Mouse (Mus musculus) neural tube, embryonic 11.5 days (tissue): ENCODE data around the gene Try5. TPM values are rescaled to one million over a fixed set of nuclear protein-coding genes. Genes with fewer than 3 reads are reported as not detected.
"Not testable (repeated sequence)": the region's sequence is repeated elsewhere in the genome, so short reads cannot be mapped to it uniquely, and the experiment has no call there.

Experiments used
- ATAC-seq: fragments of 200-750 bp; cut with Nextera tagmentation; 2 replicates; pipeline ENCODE4 v1.8.0; 2017; ENCODE audit warnings: moderate number of reproducible peaks, mild to moderate bottlenecking, moderate TSS enrichment, moderate library complexity; ENCODE audit not compliant: insufficient read depth, low FRiP score, low TSS enrichment
- DNase-seq: peaks from one replicate; pipeline ENCODE4 v3.0.0-alpha.2; 2015; ENCODE audit warnings: low spot score
- H3K27ac ChIP-seq: fragments of 300-500 bp; sonication (generic); 2 replicates; pipeline ENCODE4 v1.5.1; 2014; ENCODE audit warnings: low read depth, mild to moderate bottlenecking, low read length
- H3K27me3 ChIP-seq: fragments of 300-500 bp; sonication (generic); 2 replicates; pipeline ENCODE4 v1.6.1; 2014; ENCODE audit warnings: mild to moderate bottlenecking, low read length, mixed read lengths; ENCODE audit not compliant: control insufficient read depth, insufficient read depth
- H3K36me3 ChIP-seq: fragments of 300-500 bp; sonication (generic); 2 replicates; pipeline ENCODE4 v1.6.1; 2014; ENCODE audit warnings: mild to moderate bottlenecking, low read length, moderate library complexity, mixed read lengths; ENCODE audit not compliant: control insufficient read depth, insufficient read depth
- H3K4me1 ChIP-seq: fragments of 300-500 bp; sonication (generic); 2 replicates; pipeline ENCODE4 v1.6.1; 2014; ENCODE audit warnings: low read length, mixed read lengths; ENCODE audit not compliant: control insufficient read depth, insufficient read depth
- H3K4me2 ChIP-seq: fragments of 300-500 bp; sonication (generic); 2 replicates; pipeline ENCODE4 v1.6.1; 2014; ENCODE audit warnings: low read depth, mild to moderate bottlenecking, moderate library complexity
- H3K4me3 ChIP-seq: fragments of 300-500 bp; sonication (generic); 2 replicates; pipeline ENCODE4 v1.5.1; 2014; ENCODE audit warnings: low read depth, low read length
- H3K9ac ChIP-seq: fragments of 300-500 bp; sonication (generic); 2 replicates; pipeline ENCODE4 v1.6.1; 2014; ENCODE audit warnings: mild to moderate bottlenecking, low read length
- H3K9me3 ChIP-seq: fragments of 300-500 bp; sonication (generic); 2 replicates; pipeline ENCODE4 v1.6.1; 2016; ENCODE audit warnings: low read length; ENCODE audit not compliant: control insufficient read depth
- WGBS: fragments of 180-500 bp; shearing (Covaris S2); extraction: QIAGEN DNeasy Blood & Tissue Kit; methylation state at CpG from one replicate; pipeline ENCODE4 v1.1.7; 2014; 5-methylcytosine and 5-hydroxymethylcytosine counted together
- polyA plus RNA-seq: library from polyadenylated mRNA; unstranded; fragments of >200 nt; fragmentation: Nextera tagmentation; extraction: Ambion mirVana; gene quantifications from 2 replicates; pipeline ENCODE4 v1.2.1, GENCODE M21; 2014

Gene Try5
- 0.40 TPM in 1 of 2 replicates, not detected in the other for polyA plus RNA-seq

- not testable (repeated sequence) for H3K27me3 ChIP-seq, H3K9ac ChIP-seq, DNase-seq, H3K36me3 ChIP-seq, H3K4me2 ChIP-seq, H3K4me1 ChIP-seq, H3K27ac ChIP-seq, H3K9me3 ChIP-seq, H3K4me3 ChIP-seq, ATAC-seq
- 80% methylated on average over 3 of the region's 3 CpGs for WGBS
Observed at GRCm38 (mm10) chr6:41316741-41317140, at the start of gene Try5. Gene Try5, minus strand, starts transcription at chr6:41316841.

GRCm38 (mm10) chr6:41353932-41354331 lies 37.3 kb upstream of the Try5 start, which contains the start of gene Try10:
Gene Try10, plus strand, starts transcription at chr6:41354105.
- H3K4me1 ChIP-seq: no peaks in the 10 kb centered on the region
- 88% methylated on average over 2 of the region's 2 CpGs for WGBS
- no peak within 1 kb of the TSS for H3K9ac ChIP-seq
- H3K9me3 ChIP-seq: no peaks in the 10 kb centered on the region
- H3K4me3 ChIP-seq: no peak within 1 kb of the TSS
- no peak within 1 kb of the TSS for H3K27ac ChIP-seq
- no peak for DNase-seq
- no peaks in the 10 kb centered on the region for H3K27me3 ChIP-seq
- ATAC-seq: no peak
- H3K36me3 ChIP-seq: no peaks in the 10 kb centered on the region
- H3K4me2 ChIP-seq: no peak within 1 kb of the TSS

GRCm38 (mm10) chr6:41301969-41302368 lies 14.7 kb downstream of the Try5 start, which contains the start of gene Try4:
Gene Try4, plus strand, starts transcription at chr6:41302269.
- WGBS: 86% methylated on average over 1 of the region's 1 CpGs
- H3K27ac ChIP-seq: no peak within 1 kb of the TSS
- H3K9ac ChIP-seq: no peak within 1 kb of the TSS
- H3K36me3 ChIP-seq: no peaks in the 10 kb centered on the region
- DNase-seq (no peak), ATAC-seq (no peak)
- H3K4me1 ChIP-seq: no peaks in the 10 kb centered on the region
- H3K9me3 ChIP-seq: no peaks in the 10 kb centered on the region
- H3K4me3 ChIP-seq: no peak within 1 kb of the TSS
- H3K4me2 ChIP-seq: no peak within 1 kb of the TSS
- no peaks in the 10 kb centered on the region for H3K27me3 ChIP-seq

- no peaks in the 10 kb centered on the region for H3K4me1 ChIP-seq
- WGBS: 11% methylated on average over 1 of the region's 1 CpGs
- no peak overlapping the region for H3K4me2 ChIP-seq
- no peaks in the 10 kb centered on the region for H3K9me3 ChIP-seq
- H3K36me3 ChIP-seq: no peaks in the 10 kb centered on the region
- H3K27ac ChIP-seq: no peak overlapping the region
- no peak overlapping the region for H3K9ac ChIP-seq
- DNase-seq (no peak), ATAC-seq (no peak)
- H3K4me3 ChIP-seq: no peak overlapping the region
- H3K27me3 ChIP-seq: no peaks in the 10 kb centered on the region
Observed at GRCm38 (mm10) chr6:41298255-41298654, 18.4 kb downstream of the Try5 start.

GRCm38 (mm10) chr6:41266140-41266539 lies 50.5 kb downstream of the Try5 start:
- WGBS: 92% methylated on average over 6 of the region's 6 CpGs
- Histone ChIP-seq H3K4me1 (no peaks in the 10 kb centered on the region), H3K4me3 (no peak overlapping the region), H3K9ac (no peak overlapping the region), H3K27me3 (no peaks in the 10 kb centered on the region), H3K36me3 (no peaks in the 10 kb centered on the region), H3K27ac (no peak overlapping the region), H3K4me2 (no peak overlapping the region), H3K9me3 (no peaks in the 10 kb centered on the region)
- DNase-seq (no peak), ATAC-seq (no peak)

- 55% methylated on average over 3 of the region's 3 CpGs for WGBS
- Histone ChIP-seq H3K27me3 (no peaks in the 10 kb centered on the region), H3K4me2 (no peak overlapping the region), H3K4me3 (no peak overlapping the region), H3K36me3 (no peaks in the 10 kb centered on the region), H3K4me1 (no peaks in the 10 kb centered on the region), H3K9ac (no peak overlapping the region), H3K27ac (no peak overlapping the region), H3K9me3 (no peaks in the 10 kb centered on the region)
- DNase-seq (no peak), ATAC-seq (no peak)
Observed at GRCm38 (mm10) chr6:41262796-41263195, 53.8 kb downstream of the Try5 start.

Other genes starting within 250 kb of the Try5 start
- not detected in 2 replicates for gene Try4, start 14.6 kb downstream of the Try5 start, polyA plus RNA-seq
- not detected in 2 replicates for gene Try10, start 37.3 kb upstream of the Try5 start, polyA plus RNA-seq
- not detected in 2 replicates for gene Prss3, start 60.8 kb upstream of the Try5 start, polyA plus RNA-seq
- gene Gm5771, start 75.5 kb upstream of the Try5 start, polyA plus RNA-seq: not detected in 2 replicates
- not detected in 2 replicates for gene Gm10334, start 129.3 kb upstream of the Try5 start, polyA plus RNA-seq
- not detected in 2 replicates for gene Prss1, start 142.1 kb upstream of the Try5 start, polyA plus RNA-seq
- not detected in 2 replicates for gene Prss2, start 204.9 kb upstream of the Try5 start, polyA plus RNA-seq